12 mouse cellular contexts compared by ENCODE assay signal in genomic region chr2:157471737-157472136, GRCm38 (mm10). TPM values are rescaled to one million over a fixed set of nuclear protein-coding genes. Genes with fewer than 3 reads are reported as not detected.
A peak's percentile ranks its signal among the peaks of the same experiment; 100 is the strongest.
DNase-seq lines count a peak whose midpoint lies in the region; ATAC-seq and TF ChIP-seq lines count a peak whose summit lies in the region.
"Had no signal": no experiment of that assay in that cellular context is flagged by ENCODE, and none has a peak within 500 bp of the region (broad histone marks: within the 10 kb centered on the region; RNA-seq: fewer than 3 reads in every experiment).

No protein-coding gene starts in this region.

- peaks cover 50% of the 10 kb centered on the region for H3K36me3 ChIP-seq in lung, embryonic 14.5 days (ENCODE audit: insufficient read depth)
- H3K36me3 ChIP-seq in forebrain, embryonic 14.5 days (ENCODE audit: control insufficient read depth, insufficient read depth, low read length): peaks cover 51% of the 10 kb centered on the region
- H3K36me3 ChIP-seq in limb, embryonic 12.5 days: peaks cover 53% of the 10 kb centered on the region
- peaks cover 28% of the 10 kb centered on the region for H3K36me3 ChIP-seq in stomach, embryonic 15.5 days
- peaks cover 41% of the 10 kb centered on the region for H3K36me3 ChIP-seq in kidney, embryonic 14.5 days (ENCODE audit: control insufficient read depth, insufficient read depth, low read length)

- WGBS in lung, embryonic 14.5 days: 48% methylated on average over 6 of the region's 6 CpGs
- WGBS in forebrain, embryonic 14.5 days: 74% methylated on average over 6 of the region's 6 CpGs
- 23% methylated on average over 6 of the region's 6 CpGs for WGBS in limb, embryonic 12.5 days
- 24% methylated on average over 6 of the region's 6 CpGs for WGBS in stomach, embryonic 15.5 days
- 52% methylated on average over 6 of the region's 6 CpGs for WGBS in kidney, embryonic 14.5 days

- no peaks in the 10 kb centered on the region for H3K27me3 ChIP-seq in lung, embryonic 14.5 days (ENCODE audit: insufficient read depth, low read length)
- no peaks in the 10 kb centered on the region for H3K27me3 ChIP-seq in forebrain, embryonic 14.5 days (replicated peaks; ENCODE audit: control insufficient read depth, insufficient read depth, low read length)
- H3K27me3 ChIP-seq in limb, embryonic 12.5 days: no peaks in the 10 kb centered on the region
- no peaks in the 10 kb centered on the region for H3K27me3 ChIP-seq in stomach, embryonic 15.5 days (replicated peaks)
- no peaks in the 10 kb centered on the region for H3K27me3 ChIP-seq in kidney, embryonic 14.5 days (ENCODE audit: control insufficient read depth, insufficient read depth, low read length)

- no peak for TF ChIP-seq CTCF in lung, embryonic 14.5 days (IDR thresholded peaks at IDR 0.05; ENCODE audit: low read depth)

- no peak overlapping the region for H3K4me2 ChIP-seq in lung, embryonic 14.5 days
- H3K4me2 ChIP-seq in forebrain, embryonic 14.5 days (ENCODE audit: low read length): no peak overlapping the region
- no peak overlapping the region for H3K4me2 ChIP-seq in limb, embryonic 12.5 days
- no peak overlapping the region for H3K4me2 ChIP-seq in stomach, embryonic 15.5 days
- H3K4me2 ChIP-seq in kidney, embryonic 14.5 days (replicated peaks; ENCODE audit: low read depth, low read length): no peak overlapping the region

- H3K9me3 ChIP-seq in lung, embryonic 14.5 days (ENCODE audit: low read depth, low read length): no peaks in the 10 kb centered on the region
- no peaks in the 10 kb centered on the region for H3K9me3 ChIP-seq in forebrain, embryonic 14.5 days (replicated peaks; ENCODE audit: control insufficient read depth, low read length)
- H3K9me3 ChIP-seq in limb, embryonic 12.5 days: no peaks in the 10 kb centered on the region
- no peaks in the 10 kb centered on the region for H3K9me3 ChIP-seq in stomach, embryonic 15.5 days
- H3K9me3 ChIP-seq in kidney, embryonic 14.5 days (ENCODE audit: control insufficient read depth, low read length): no peaks in the 10 kb centered on the region

- no peak for ATAC-seq in lung, embryonic 14.5 days (ENCODE audit: insufficient read depth)
- ATAC-seq in forebrain, embryonic 14.5 days: no peak
- ATAC-seq in limb, embryonic 12.5 days (ENCODE audit: insufficient number of reproducible peaks, insufficient read depth, low FRiP score, low TSS enrichment, low read depth): no peak
- ATAC-seq in stomach, embryonic 15.5 days (ENCODE audit: insufficient read depth, low FRiP score, low read depth): no peak
- ATAC-seq in megakaryocyte progenitor cell, adult 5-6 weeks (replicated peaks; ENCODE audit: poor library complexity): no peak
- ATAC-seq in kidney, embryonic 14.5 days (ENCODE audit: low FRiP score, low TSS enrichment): no peak
- ATAC-seq: activated CD4-positive, CD25-positive, alpha-beta regulatory T cell, adult 4 months had no signal

- peak; percentile 31 for DNase-seq in lung, embryonic 14.5 days
- DNase-seq in lung, postnatal 14 days: no peak
- no peak for DNase-seq in forebrain, embryonic 14.5 days (ENCODE audit: low spot score)
- DNase-seq in layer of hippocampus, adult 9-10 months (ENCODE audit: low spot score): no peak
- DNase-seq: gastrocnemius, postnatal 10 days; right cerebral cortex, postnatal 25 days had no signal

- H3K9ac ChIP-seq in lung, embryonic 14.5 days: no peak overlapping the region
- no peak overlapping the region for H3K9ac ChIP-seq in forebrain, embryonic 14.5 days (ENCODE audit: low read length)
- H3K9ac ChIP-seq in limb, embryonic 12.5 days (replicated peaks): peak overlapping the region; percentile 23
- H3K9ac ChIP-seq in stomach, embryonic 15.5 days: no peak overlapping the region
- H3K9ac ChIP-seq in kidney, embryonic 14.5 days (ENCODE audit: low read depth, low read length): no peak overlapping the region

- H3K4me1 ChIP-seq in lung, embryonic 14.5 days (ENCODE audit: insufficient read depth): peaks cover 17% of the 10 kb centered on the region; the same call in 1 of the 2 replicates
- H3K4me1 ChIP-seq in forebrain, embryonic 14.5 days (ENCODE audit: control insufficient read depth, insufficient read depth, low read length): peaks cover 36% of the 10 kb centered on the region
- peaks cover 74% of the 10 kb centered on the region for H3K4me1 ChIP-seq in limb, embryonic 12.5 days (replicated peaks)
- peaks cover 35% of the 10 kb centered on the region for H3K4me1 ChIP-seq in stomach, embryonic 15.5 days
- peaks cover 27% of the 10 kb centered on the region for H3K4me1 ChIP-seq in kidney, embryonic 14.5 days (ENCODE audit: control insufficient read depth, insufficient read depth, low read length)

- H3K4me3 ChIP-seq in lung, embryonic 14.5 days (ENCODE audit: low read depth, low read length): no peak overlapping the region
- no peak overlapping the region for H3K4me3 ChIP-seq in forebrain, embryonic 14.5 days (ENCODE audit: low read depth, low read length)
- H3K4me3 ChIP-seq in limb, embryonic 12.5 days (replicated peaks): no peak overlapping the region
- no peak overlapping the region for H3K4me3 ChIP-seq in stomach, embryonic 15.5 days (replicated peaks)
- no peak overlapping the region for H3K4me3 ChIP-seq in kidney, embryonic 14.5 days (ENCODE audit: low read length)
- H3K4me3 ChIP-seq: myocyte had no signal

- peak overlapping the region; percentile 16; the same call in 1 of the 2 replicates for H3K27ac ChIP-seq in lung, embryonic 14.5 days (ENCODE audit: low read depth)
- H3K27ac ChIP-seq in forebrain, embryonic 14.5 days (ENCODE audit: low read depth, low read length): peak overlapping the region; percentile 97; the same call in 1 of the 2 replicates
- peak overlapping the region; percentile 96 for H3K27ac ChIP-seq in limb, embryonic 12.5 days
- peak overlapping the region; percentile 78 for H3K27ac ChIP-seq in stomach, embryonic 15.5 days
- H3K27ac ChIP-seq in kidney, embryonic 14.5 days (ENCODE audit: low read depth, low read length): no peak overlapping the region

RNA-seq across cellular contexts. Expression of gene Src, which starts 53.5 kb away (rescaled TPM):
- polyA plus RNA-seq in lung, embryonic 14.5 days (2014; fragmentation: Nextera tagmentation; extraction: Ambion mirVana): 16.4 and 18.9 TPM in 2 replicates
- 30.1 and 31.0 TPM in 2 replicates for polyA plus RNA-seq in forebrain, embryonic 14.5 days (2014; fragmentation: Nextera tagmentation; extraction: Ambion mirVana)
- 30.3 and 35.3 TPM in 2 replicates for polyA plus RNA-seq in limb, embryonic 12.5 days (2016; fragmentation: Nextera tagmentation; extraction: Ambion mirVana)
- 18.2 and 18.4 TPM in 2 replicates for polyA plus RNA-seq in stomach, embryonic 15.5 days (2015; fragmentation: Nextera tagmentation; extraction: Ambion mirVana)
- total RNA-seq in megakaryocyte progenitor cell, adult 5-6 weeks (2015): 0.27 TPM in 1 of 2 replicates, not detected in the other
- total RNA-seq in megakaryocyte progenitor cell, adult 5-6 weeks (2017): 0.07 TPM in 1 of 2 replicates, not detected in the other
- polyA plus RNA-seq in kidney, embryonic 14.5 days (2014; fragmentation: Nextera tagmentation; extraction: Ambion mirVana): 13.5 and 17.5 TPM in 2 replicates
